Mouse (Mus musculus) ES-E14 (cell line): Measurements from ENCODE around the gene Hmcn1. TPM values are rescaled to one million over a fixed set of nuclear protein-coding genes. Genes with fewer than 3 reads are reported as not detected.
A peak's percentile ranks its signal among the peaks of the same experiment; 100 is the strongest.

Experiments used
- DNase-seq: peaks from one replicate; pipeline ENCODE4 v3.0.0-alpha.2; 2013; ENCODE audit warnings: low read depth, low spot score
- H3K27ac ChIP-seq: 2 replicates; pipeline ENCODE4 v1.5.1; 2012; ENCODE audit warnings: low read depth, mild to moderate bottlenecking, low read length, moderate library complexity, mixed read lengths; ENCODE audit not compliant: poor library complexity, insufficient read depth, severe bottlenecking
- H3K36me3 ChIP-seq: 2 replicates; pipeline ENCODE4 v1.6.1; 2012; ENCODE audit warnings: mild to moderate bottlenecking, low read length, moderate library complexity, mixed read lengths; ENCODE audit not compliant: control insufficient read depth, poor library complexity, insufficient read depth, severe bottlenecking
- H3K4me1 ChIP-seq, 2 experiments: fragments of 150-350 bp in 1 of 2; sonication (generic) in 1 of 2; 2 replicates each; pipeline ENCODE4 v1.6.1; 2012; ENCODE audit warnings: low read length in 2 of 2, mild to moderate bottlenecking in 1 of 2, mixed read lengths in 1 of 2; ENCODE audit not compliant: control insufficient read depth in 2 of 2, insufficient read depth in 2 of 2, poor library complexity in 1 of 2
- H3K4me3 ChIP-seq, 2 experiments: fragments of 150-350 bp in 1 of 2; sonication (generic) in 1 of 2; 2 replicates each; pipeline ENCODE4 v1.5.1; 2012; ENCODE audit warnings: low read length in 2 of 2, low read depth in 1 of 2, mild to moderate bottlenecking in 1 of 2, mixed read lengths in 1 of 2; ENCODE audit not compliant: insufficient read depth in 1 of 2, poor library complexity in 1 of 2, severe bottlenecking in 1 of 2
- H3K9ac ChIP-seq: 2 replicates; pipeline ENCODE4 v1.6.1; 2012; ENCODE audit warnings: low read depth, mild to moderate bottlenecking, low read length, mixed read lengths; ENCODE audit not compliant: poor library complexity, insufficient read depth, severe bottlenecking
- H3K9me3 ChIP-seq: fragments of 150-350 bp; sonication (generic); 2 replicates; pipeline ENCODE4 v1.6.1; 2012; ENCODE audit warnings: low read depth, mild to moderate bottlenecking, low read length; ENCODE audit not compliant: control insufficient read depth, insufficient read depth
- CHD2 ChIP-seq: IDR thresholded peaks from 2 replicates; pipeline ENCODE4 v1.6.1; 2014; ENCODE audit warnings: mild to moderate bottlenecking, low read depth, low read length, inconsistent platforms
- HCFC1 ChIP-seq: IDR thresholded peaks from 2 replicates; pipeline ENCODE4 v1.6.1; 2012; ENCODE audit warnings: low read length, inconsistent platforms, borderline replicate concordance; ENCODE audit not compliant: insufficient read depth
- MAFK ChIP-seq: IDR thresholded peaks from 2 replicates; pipeline ENCODE4 v1.6.1; 2014; ENCODE audit warnings: mild to moderate bottlenecking, low read depth, low read length, inconsistent platforms; ENCODE audit not compliant: insufficient read depth
- ZC3H11A ChIP-seq: IDR thresholded peaks from 2 replicates; pipeline ENCODE4 v1.6.1; 2012; ENCODE audit warnings: low read depth, mild to moderate bottlenecking, inconsistent platforms, low read length, borderline replicate concordance
- ZNF384 ChIP-seq: IDR thresholded peaks from 2 replicates; pipeline ENCODE4 v1.6.1; 2012; ENCODE audit warnings: low read depth, low read length, inconsistent platforms
- in situ Hi-C, 2 experiments: fragments of 600-800 bp; cut with MboI; formaldehyde crosslinking; loops; one replicate each; pipeline ENCODE4 v1.15.1; 2025; ENCODE audit warnings: low sequenced_read_pairs in 2 of 2, inconsistent platforms in 1 of 2; ENCODE audit not compliant: unreplicated experiment in 2 of 2
- total RNA-seq: library from RNA; depleted of rRNA; stranded (reverse); fragments of 300-350 nt; gene quantifications from 2 replicates; pipeline ENCODE4 v1.2.3, GENCODE M21; 2012

Hmcn1 gene
- total RNA-seq, 1 experiment = 1.5 TPM

- Histone ChIP-seq H3K9ac (no peak overlapping the region), H3K4me3 (no peak overlapping the region), H3K27ac (no peak overlapping the region), H3K4me1 (peaks cover 2% of the 10 kb centered on the region in 2 experiments; a peak in 2 of 4 replicates), H3K36me3 (no peaks in the 10 kb centered on the region), H3K9me3 (no peaks in the 10 kb centered on the region)
- no peak for DNase-seq
- no peak for TF ChIP-seq ZC3H11A
- TF ChIP-seq ZNF384 = no peak
- no peak for TF ChIP-seq CHD2
- in situ Hi-C loops = no loop called here
These were observed 45.3 kb upstream of the Hmcn1 start for GRCm38 (mm10) chr1:151038566-151038965.

DNA sequence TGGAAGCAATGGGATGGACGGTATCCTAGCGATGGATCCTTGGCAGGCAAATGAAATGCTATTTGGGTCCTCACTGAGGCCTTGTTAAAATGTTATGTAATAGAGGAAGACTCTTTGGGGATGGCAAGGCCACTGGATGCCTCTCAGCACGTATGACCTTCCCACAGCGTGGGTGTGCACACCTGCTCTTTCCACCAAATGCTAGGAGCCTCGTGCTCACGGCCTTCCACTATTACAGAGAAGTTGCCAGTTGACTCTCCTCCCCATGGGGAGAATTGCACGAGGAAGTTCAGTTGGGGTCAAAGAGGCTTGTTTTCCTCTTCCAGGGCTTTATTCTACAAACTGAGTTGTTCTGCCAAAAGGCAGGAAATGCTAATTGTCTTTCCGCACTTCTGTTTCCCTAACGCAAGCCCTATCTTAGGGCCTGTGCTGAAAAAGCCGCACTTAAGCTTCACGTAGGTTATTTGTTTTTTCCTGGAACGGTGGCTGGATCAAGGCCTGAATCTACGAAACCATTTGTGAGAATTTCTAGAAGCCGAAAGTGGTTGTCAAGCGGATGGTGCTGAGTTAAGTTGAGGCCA lies 43.3 kb upstream of the Hmcn1 start:
- no peak for TF ChIP-seq HCFC1
- Histone ChIP-seq H3K4me3 (no peak overlapping the region), H3K4me1 (peaks cover 2% of the 10 kb centered on the region in 2 experiments; a peak in 2 of 4 replicates), H3K9ac (no peak overlapping the region), H3K9me3 (no peaks in the 10 kb centered on the region), H3K27ac (no peak overlapping the region), H3K36me3 (no peaks in the 10 kb centered on the region)
- in situ Hi-C loops = no loop called here
- no peak for DNase-seq

DNA sequence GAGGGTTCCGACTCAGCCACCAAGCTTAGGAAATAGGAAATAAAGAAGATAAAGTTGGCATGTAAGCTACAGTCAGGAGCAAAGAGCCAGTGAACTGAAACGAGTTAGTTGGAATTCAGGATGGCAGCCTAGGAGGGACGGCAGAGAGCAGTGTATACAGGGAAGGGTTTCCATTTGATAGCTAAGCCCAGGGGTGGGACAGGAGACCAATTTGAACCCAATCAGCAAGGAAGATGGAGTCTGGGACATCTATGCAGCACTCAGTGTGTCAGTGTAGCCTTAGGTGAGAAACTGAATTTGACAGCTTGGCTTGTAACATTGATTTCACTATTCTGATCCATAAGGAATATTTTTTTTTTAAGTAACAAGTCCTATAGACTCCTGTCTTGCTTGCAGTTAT lies 42.5 kb upstream of the Hmcn1 start:
- H3K9ac ChIP-seq = no peak overlapping the region
- peaks cover 2% of the 10 kb centered on the region in 2 experiments; a peak in 2 of 4 replicates for H3K4me1 ChIP-seq
- no peak for DNase-seq
- no peak for TF ChIP-seq ZNF384
- no peak for TF ChIP-seq ZC3H11A
- no peak for TF ChIP-seq CHD2
- TF ChIP-seq HCFC1 = no peak
- TF ChIP-seq MAFK = no peak
- H3K9me3 ChIP-seq = no peaks in the 10 kb centered on the region
- in situ Hi-C loops = no loop called here
- H3K27ac ChIP-seq = no peak overlapping the region
- no peak overlapping the region for H3K4me3 ChIP-seq
- H3K36me3 ChIP-seq = no peaks in the 10 kb centered on the region

DNA sequence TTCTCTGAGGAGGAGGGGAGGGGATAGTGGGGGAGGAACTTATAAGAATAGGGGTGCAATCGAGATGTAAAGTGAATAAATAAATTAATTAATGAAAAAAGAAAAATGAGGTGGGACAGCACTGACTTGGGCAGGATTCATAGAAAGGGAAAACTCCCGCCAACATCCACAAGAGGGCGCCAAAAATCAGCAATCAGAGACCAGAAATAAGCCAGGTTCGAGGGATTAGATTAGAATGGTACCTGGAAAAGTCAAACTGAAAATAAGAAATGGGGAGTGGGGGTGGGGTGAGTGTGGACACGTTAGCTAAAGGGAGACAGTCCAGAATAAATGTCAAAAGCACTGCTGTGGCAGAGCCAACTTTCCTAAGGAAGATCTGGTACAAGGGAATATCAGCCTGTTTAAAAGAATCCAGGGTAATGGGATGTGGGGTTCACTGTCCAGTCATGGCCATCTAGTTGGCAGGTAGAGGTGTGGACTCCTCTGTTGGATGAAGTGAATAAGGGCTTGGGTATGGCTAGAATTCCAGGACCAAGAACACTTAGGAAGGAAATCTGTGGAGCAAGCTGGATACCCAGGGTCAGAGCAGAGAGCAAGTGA lies 41.9 kb upstream of the Hmcn1 start:
- Histone ChIP-seq H3K9me3 (no peaks in the 10 kb centered on the region), H3K27ac (no peak overlapping the region), H3K4me3 (no peak overlapping the region), H3K36me3 (no peaks in the 10 kb centered on the region), H3K9ac (no peak overlapping the region), H3K4me1 (peaks cover 0 to 2% of the 10 kb centered on the region in 2 experiments; a peak in 1 of 4 replicates)
- in situ Hi-C loops = no loop called here
- DNase-seq = peak; percentile 38
- TF ChIP-seq ZC3H11A (peak; percentile 86), HCFC1 (no peak), MAFK (no peak), ZNF384 (no peak), CHD2 (no peak)

DNA sequence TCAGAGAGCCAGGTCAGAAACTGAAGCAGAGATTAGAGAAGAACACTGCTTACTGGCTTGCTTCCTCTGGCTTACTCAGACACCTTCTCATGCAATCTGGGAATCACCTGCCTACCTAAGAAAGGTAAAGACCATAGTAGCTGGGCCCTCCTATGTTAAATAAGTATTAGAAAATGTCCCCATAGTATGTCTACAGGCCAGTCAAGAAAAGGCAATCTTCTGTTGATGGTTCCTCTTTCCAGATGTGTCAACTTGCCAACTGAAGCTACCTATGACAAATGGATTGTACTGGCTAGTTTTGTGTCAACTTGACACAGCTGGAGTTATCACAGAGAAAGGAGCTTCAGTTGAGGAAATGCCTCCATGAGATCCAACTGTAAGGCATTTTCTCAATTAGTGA lies 40.1 kb upstream of the Hmcn1 start:
- no peak overlapping the region for H3K4me3 ChIP-seq
- no peak for DNase-seq
- H3K36me3 ChIP-seq = no peaks in the 10 kb centered on the region
- H3K9ac ChIP-seq = no peak overlapping the region
- TF ChIP-seq CHD2 (no peak), ZC3H11A (no peak), MAFK (no peak), HCFC1 (no peak), ZNF384 (no peak)
- in situ Hi-C loops = no loop called here
- no peak overlapping the region for H3K27ac ChIP-seq
- peaks cover 0 to 2% of the 10 kb centered on the region in 2 experiments; a peak in 1 of 4 replicates for H3K4me1 ChIP-seq
- no peaks in the 10 kb centered on the region for H3K9me3 ChIP-seq
